Mouse (Mus musculus): ENCODE data around the gene Rundc3a.

- TF ChIP-seq CTCF (IDR thresholded peaks at IDR 0.05; ENCODE audit: low read depth, low read length) (no peak), POLR2A (IDR thresholded peaks at IDR 0.05; ENCODE audit: borderline replicate concordance, low read depth, low read length) (no peak)
Observed at GRCm38 (mm10) chr11:102364570-102365371, 28.4 kb upstream of the Rundc3a start.

Data from bone marrow macrophage, adult 2 months (primary cell).